21 mouse cellular contexts compared by ENCODE assay signal in genomic region chr11:45810056-45810455, GRCm38 (mm10). TPM values are rescaled to one million over a fixed set of nuclear protein-coding genes. Genes with fewer than 3 reads are reported as not detected.
DNase-seq lines count a peak whose midpoint lies in the region; ATAC-seq and TF ChIP-seq lines count a peak whose summit lies in the region.
"Had no signal": no experiment of that assay in that cellular context is flagged by ENCODE, and none has a peak within 500 bp of the region (broad histone marks: within the 10 kb centered on the region; RNA-seq: fewer than 3 reads in every experiment).

No protein-coding gene starts in this region.

- peak overlapping the region; percentile 68 for H3K4me3 ChIP-seq in megakaryocyte, embryonic 14.5 days (replicated peaks)
- no peak overlapping the region for H3K4me3 ChIP-seq in liver, postnatal 0 days (ENCODE audit: low read depth, low read length)
- H3K4me3 ChIP-seq: forebrain, embryonic 15.5 days; hindbrain, embryonic 10.5 days; layer of hippocampus, adult 2 months had no signal

- ATAC-seq in megakaryocyte, adult 5-6 weeks (ENCODE audit: poor library complexity, severe bottlenecking) = no peak
- ATAC-seq in liver, postnatal 0 days = no peak
- ATAC-seq: forebrain, embryonic 15.5 days; hindbrain, postnatal 0 days; midbrain, embryonic 16.5 days had no signal

- peaks cover 73% of the 10 kb centered on the region for H3K4me1 ChIP-seq in megakaryocyte, embryonic 14.5 days
- peaks cover 56% of the 10 kb centered on the region for H3K4me1 ChIP-seq in liver, postnatal 0 days (ENCODE audit: insufficient read depth)
- H3K4me1 ChIP-seq: forebrain, embryonic 15.5 days had no signal

- H3K36me3 ChIP-seq in megakaryocyte, embryonic 14.5 days (replicated peaks; ENCODE audit: low read length) = peaks cover 51% of the 10 kb centered on the region
- no peaks in the 10 kb centered on the region for H3K36me3 ChIP-seq in liver, postnatal 0 days (replicated peaks; ENCODE audit: insufficient read depth, low read length)
- H3K36me3 ChIP-seq: forebrain, embryonic 15.5 days; hindbrain, embryonic 10.5 days had no signal

- TF ChIP-seq EP300 in liver, postnatal 0 days (IDR thresholded peaks at IDR 0.05; ENCODE audit: low read depth) = no peak

- TF ChIP-seq CTCF in liver, postnatal 0 days (IDR thresholded peaks at IDR 0.05; ENCODE audit: low read depth) = no peak

- DNase-seq in liver = peak; percentile 76
- DNase-seq in liver, postnatal 0 days = no peak
- DNase-seq in testis, postnatal 10 days (ENCODE audit: low spot score) = no peak
- no peak for DNase-seq in left cerebral cortex, postnatal 10 days (ENCODE audit: extremely low spot score in 1 of 2, low spot score in 2 of 2)
- no peak for DNase-seq in spleen, postnatal 14 days (ENCODE audit: low spot score in 2 of 2)
- DNase-seq: adrenal gland, postnatal 25 days; cerebellum, adult 8-10 months; gastrocnemius, postnatal 36 days; left cerebral cortex, postnatal 4 days; lung, postnatal 10 days; right cerebral cortex, postnatal 14 days; thymus, postnatal 36 days had no signal

- no peak overlapping the region for H3K9ac ChIP-seq in liver, postnatal 0 days (replicated peaks)
- H3K9ac ChIP-seq: forebrain, embryonic 15.5 days had no signal

- peak overlapping the region; percentile 86 for H3K27ac ChIP-seq in liver, postnatal 0 days (ENCODE audit: low read depth)
- H3K27ac ChIP-seq: forebrain, embryonic 15.5 days; hindbrain, embryonic 10.5 days; hindbrain, postnatal 0 days; kidney, postnatal 0 days; layer of hippocampus, adult 2 months had no signal

- intact Hi-C loops in left cerebral cortex, postnatal 10 days (cut with DNase I) = no loop called here

- peaks cover 12% of the 10 kb centered on the region for H3K9me3 ChIP-seq in megakaryocyte, embryonic 14.5 days
- no peaks in the 10 kb centered on the region for H3K9me3 ChIP-seq in liver, postnatal 0 days (ENCODE audit: low read length)
- H3K9me3 ChIP-seq: forebrain, embryonic 15.5 days; hindbrain, embryonic 10.5 days had no signal

- H3K27me3 ChIP-seq in megakaryocyte, embryonic 14.5 days (replicated peaks) = no peaks in the 10 kb centered on the region
- no peaks in the 10 kb centered on the region for H3K27me3 ChIP-seq in liver, postnatal 0 days (ENCODE audit: insufficient read depth, low read length)
- H3K27me3 ChIP-seq: CH12.LX; forebrain, embryonic 15.5 days had no signal

- 61% methylated on average over 6 of the region's 6 CpGs for WGBS in liver, postnatal 0 days (ENCODE audit: insufficient replicate concordance)

- no peak overlapping the region; the same call in 1 of the 2 replicates for H3K4me2 ChIP-seq in liver, postnatal 0 days (ENCODE audit: low read depth, low read length)
- H3K4me2 ChIP-seq: forebrain, embryonic 15.5 days had no signal

RNA-seq across cellular contexts. Expression of gene Clint1, which starts 41.8 kb away (rescaled TPM):
- polyA plus RNA-seq in megakaryocyte, embryonic 14.5 days (2012; ENCODE audit: insufficient read depth, low replicate concordance) = 38.7 and 59.4 TPM in 2 replicates
- total RNA-seq in megakaryocyte, adult 5-6 weeks (2015) = 146 and 147 TPM in 2 replicates
- total RNA-seq in megakaryocyte, adult 5-6 weeks (2017) = 172 and 194 TPM in 2 replicates
- polyA plus RNA-seq in liver, postnatal 0 days (2015; fragmentation: Nextera tagmentation; extraction: Ambion mirVana) = 33.6 and 37.3 TPM in 2 replicates
- 10 to 100 TPM; 43.8 to 44.0 TPM for total RNA-seq in left cerebral cortex, postnatal 10 days (2021)
